Mouse (Mus musculus) hindlimb bud, embryonic 11.5 days (tissue): ENCODE results near the gene Gpc6.

Experiments used
- DNase-seq: peaks from one replicate; pipeline ENCODE4 v3.0.0-alpha.2; 2012; ENCODE audit warnings: low read depth, low spot score; ENCODE audit errors: extremely low spot score

The Gpc6 gene

GRCm38 (mm10) chr14:117961844-117962243, 1036.7 kb downstream of the Gpc6 start:
- DNase-seq: no peak

- DNase-seq: no peak
These were observed 1037.3 kb downstream of the Gpc6 start for GRCm38 (mm10) chr14:117962453-117962852.

GRCm38 (mm10) chr14:117972576-117972975, 1047.5 kb downstream of the Gpc6 start:
- no peak for DNase-seq

- DNase-seq: no peak
These were observed 1056.4 kb downstream of the Gpc6 start for GRCm38 (mm10) chr14:117981532-117981931.

GRCm38 (mm10) chr14:117988444-117988843, 1063.3 kb downstream of the Gpc6 start:
- DNase-seq: no peak

- DNase-seq: no peak
These were observed 1065.1 kb downstream of the Gpc6 start for GRCm38 (mm10) chr14:117990203-117990602.

GRCm38 (mm10) chr14:117992600-117993256, 1067.6 kb downstream of the Gpc6 start:
- no peak for DNase-seq

GRCm38 (mm10) chr14:117993845-117994244, 1068.7 kb downstream of the Gpc6 start:
- DNase-seq: no peak

GRCm38 (mm10) chr14:118004434-118004833, 1079.3 kb downstream of the Gpc6 start:
- no peak for DNase-seq

- peak; percentile 31 for DNase-seq
These were observed 1080.6 kb downstream of the Gpc6 start for GRCm38 (mm10) chr14:118005697-118006096.

GRCm38 (mm10) chr14:118009541-118009940, 1084.4 kb downstream of the Gpc6 start:
- no peak for DNase-seq

GRCm38 (mm10) chr14:118013237-118013636, 1088.1 kb downstream of the Gpc6 start:
- DNase-seq: no peak

GRCm38 (mm10) chr14:118019314-118019713, 1094.2 kb downstream of the Gpc6 start:
- no peak for DNase-seq

GRCm38 (mm10) chr14:118021867-118022543, 1096.9 kb downstream of the Gpc6 start:
- no peak for DNase-seq
